Mouse (Mus musculus): ENCODE results near the gene Emx1. TPM values are rescaled to one million over a fixed set of nuclear protein-coding genes. Genes with fewer than 3 reads are reported as not detected.

Gene Emx1
- total RNA-seq, 4 experiments from 2014 or later, result not detected

- no peak for DNase-seq (ENCODE audit: low spot score)
These were observed 2.1 kb downstream of the Emx1 start for GRCm38 (mm10) chr6:85189361-85189760.

- no peak for DNase-seq (ENCODE audit: low spot score)
These were observed 2.8 kb downstream of the Emx1 start for GRCm38 (mm10) chr6:85189911-85190591.

- no peak for DNase-seq (ENCODE audit: low spot score)
These were observed 3.4 kb downstream of the Emx1 start for GRCm38 (mm10) chr6:85190671-85191070.

- no peak for DNase-seq (ENCODE audit: low spot score)
These were observed 4.7 kb downstream of the Emx1 start for GRCm38 (mm10) chr6:85191751-85192440.

GRCm38 (mm10) chr6:85193381-85194318 lies 6.4 kb downstream of the Emx1 start:
- DNase-seq (ENCODE audit: low spot score), result no peak

- DNase-seq (ENCODE audit: low spot score), result no peak
These were observed 10.7 kb downstream of the Emx1 start for GRCm38 (mm10) chr6:85197951-85198350.

GRCm38 (mm10) chr6:85206182-85206938 lies 19.1 kb downstream of the Emx1 start:
- DNase-seq (ENCODE audit: low spot score), result no peak

GRCm38 (mm10) chr6:85206939-85207285 lies 19.7 kb downstream of the Emx1 start:
- no peak for DNase-seq (ENCODE audit: low spot score)

GRCm38 (mm10) chr6:85207345-85207744 lies 20.1 kb downstream of the Emx1 start:
- DNase-seq (ENCODE audit: low spot score), result no peak

GRCm38 (mm10) chr6:85209226-85209967 lies 22.2 kb downstream of the Emx1 start:
- no peak for DNase-seq (ENCODE audit: low spot score)

GRCm38 (mm10) chr6:85210686-85211085 lies 23.4 kb downstream of the Emx1 start:
- DNase-seq (ENCODE audit: low spot score), result no peak

GRCm38 (mm10) chr6:85218251-85218650 lies 31.0 kb downstream of the Emx1 start:
- no peak for DNase-seq (ENCODE audit: low spot score)

- no peak for DNase-seq (ENCODE audit: low spot score)
These were observed 31.6 kb downstream of the Emx1 start for GRCm38 (mm10) chr6:85218684-85219445.

GRCm38 (mm10) chr6:85219706-85220105 lies 32.5 kb downstream of the Emx1 start:
- DNase-seq (ENCODE audit: low spot score), result no peak

- no peak for DNase-seq (ENCODE audit: low spot score)
These were observed 33.7 kb downstream of the Emx1 start for GRCm38 (mm10) chr6:85220917-85221316.

GRCm38 (mm10) chr6:85222551-85222950 lies 35.3 kb downstream of the Emx1 start:
- no peak for DNase-seq (ENCODE audit: low spot score)

- no peak for DNase-seq (ENCODE audit: low spot score)
These were observed 36.4 kb downstream of the Emx1 start for GRCm38 (mm10) chr6:85223498-85224150.

- no peak for DNase-seq (ENCODE audit: low spot score)
These were observed 37.2 kb downstream of the Emx1 start for GRCm38 (mm10) chr6:85224442-85224891.

- no peak for DNase-seq (ENCODE audit: low spot score)
These were observed 39.3 kb downstream of the Emx1 start for GRCm38 (mm10) chr6:85226570-85226969.
